Mouse (Mus musculus): ENCODE results near the gene Coil. TPM values are rescaled to one million over a fixed set of nuclear protein-coding genes. Genes with fewer than 3 reads are reported as not detected.

The Coil gene
- polyA plus RNA-seq, 1 experiment = 3.1 TPM

DNA sequence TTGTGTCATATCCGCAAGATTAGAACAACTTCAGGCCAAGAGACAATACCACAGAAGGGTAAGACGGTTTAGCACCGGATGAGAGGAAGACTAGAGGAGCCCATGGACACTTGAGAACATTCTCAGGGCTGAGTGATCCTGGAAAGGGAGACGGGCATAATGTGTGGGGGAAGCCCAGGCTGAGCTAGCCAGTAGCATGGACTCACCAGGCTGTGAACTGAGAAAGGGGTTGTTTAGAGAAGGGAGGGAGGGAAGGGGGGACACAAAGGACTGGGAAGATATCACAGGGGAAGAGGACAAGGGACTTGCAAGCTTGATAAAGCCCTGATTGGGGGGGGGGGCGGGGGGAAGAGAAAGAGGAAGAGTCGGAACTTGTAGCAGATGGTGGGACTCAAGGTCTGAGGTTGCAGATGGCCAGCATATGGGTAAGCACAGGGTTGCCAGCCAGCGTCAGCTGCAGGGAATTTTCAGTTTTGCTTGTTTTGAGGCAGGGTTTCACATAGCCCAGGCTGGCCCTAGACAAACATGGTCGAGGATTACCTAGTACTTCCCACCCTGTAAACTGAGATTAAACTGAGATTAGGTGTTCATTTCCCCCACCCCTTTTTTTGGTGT, 24.0 kb upstream of the Coil start:
- TF ChIP-seq SRF (IDR thresholded peaks at IDR 0.05; ENCODE audit: control insufficient read depth, insufficient read length, low read depth) = no peak
- TF ChIP-seq MYOD1 (IDR thresholded peaks at IDR 0.05; ENCODE audit: control insufficient read depth in 1 of 3, insufficient read length in 2 of 3, low read depth in 2 of 3) = no peak
- no peak for TF ChIP-seq MAX (IDR thresholded peaks at IDR 0.05; ENCODE audit: low read depth)
- TF ChIP-seq REST (IDR thresholded peaks at IDR 0.05; ENCODE audit: insufficient read depth, insufficient read length) = no peak
- TF ChIP-seq POLR2AphosphoS2 (IDR thresholded peaks at IDR 0.05; ENCODE audit: insufficient read length, low read depth) = no peak
- TF ChIP-seq USF1 (IDR thresholded peaks at IDR 0.05; ENCODE audit: low read depth) = no peak
- no peak for TF ChIP-seq CEBPB (IDR thresholded peaks at IDR 0.05; ENCODE audit: insufficient read depth, poor library complexity, severe bottlenecking)
- TF ChIP-seq E2F4 (IDR thresholded peaks at IDR 0.05; ENCODE audit: insufficient read depth) = no peak
- no peak for TF ChIP-seq MYOG (IDR thresholded peaks at IDR 0.05; ENCODE audit: control insufficient read depth in 1 of 3, insufficient read depth in 1 of 3, insufficient read length in 2 of 3, low read depth in 2 of 3)
- TF ChIP-seq TCF3 (IDR thresholded peaks at IDR 0.05; ENCODE audit: insufficient read length, low read depth) = no peak
- no peak for TF ChIP-seq TCF12 (IDR thresholded peaks at IDR 0.05; ENCODE audit: insufficient read depth, poor library complexity, severe bottlenecking)
- TF ChIP-seq POLR2A (IDR thresholded peaks at IDR 0.05; ENCODE audit: insufficient read length, low read depth) = no peak
- no peaks in the 10 kb centered on the region for H3K27me3 ChIP-seq (ENCODE audit: control insufficient read depth, insufficient read depth, insufficient read length)
- no peak overlapping the region for H3ac ChIP-seq (ENCODE audit: control insufficient read depth, insufficient read length)
- H3K36me3 ChIP-seq (ENCODE audit: control insufficient read depth, insufficient read depth) = peaks cover 16% of the 10 kb centered on the region
- no peak overlapping the region for H3K4me3 ChIP-seq
- H3K79me2 ChIP-seq (ENCODE audit: control insufficient read depth, insufficient read depth) = peaks cover 12% of the 10 kb centered on the region
- H3K4me2 ChIP-seq (ENCODE audit: low read depth) = no peak overlapping the region

DNA sequence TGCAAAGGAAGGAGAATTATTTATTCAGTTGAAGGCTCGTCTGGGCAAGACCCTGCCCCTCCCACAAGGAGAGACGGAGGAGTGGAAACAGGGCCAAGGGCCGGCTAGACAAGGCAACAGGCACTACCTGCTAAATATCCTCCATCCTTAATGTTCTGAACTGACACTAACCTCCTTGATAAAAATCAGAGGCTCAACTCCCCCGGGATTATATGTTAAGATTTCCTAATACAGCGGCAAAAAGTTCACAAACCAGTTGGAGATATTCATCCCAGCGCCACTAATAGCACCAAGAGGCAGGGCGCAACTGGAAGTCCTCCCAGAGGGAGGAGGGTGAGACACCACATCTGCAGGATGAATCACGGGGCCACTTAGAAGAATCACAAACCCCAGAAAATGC, 21.2 kb upstream of the Coil start:
- Histone ChIP-seq H3K4me2 (ENCODE audit: low read depth) (no peak overlapping the region), H3K79me2 (ENCODE audit: control insufficient read depth, insufficient read depth) (peaks cover 35% of the 10 kb centered on the region), H3K36me3 (ENCODE audit: control insufficient read depth, insufficient read depth) (peaks cover 14% of the 10 kb centered on the region), H3K27me3 (ENCODE audit: control insufficient read depth, insufficient read depth, insufficient read length) (no peaks in the 10 kb centered on the region), H3K4me3 (no peak overlapping the region), H3ac (ENCODE audit: control insufficient read depth, insufficient read length) (no peak overlapping the region)
- no peak for TF ChIP-seq REST (IDR thresholded peaks at IDR 0.05; ENCODE audit: insufficient read depth, insufficient read length)
- TF ChIP-seq SRF (IDR thresholded peaks at IDR 0.05; ENCODE audit: control insufficient read depth, insufficient read length, low read depth) = no peak
- TF ChIP-seq TCF12 (IDR thresholded peaks at IDR 0.05; ENCODE audit: insufficient read depth, poor library complexity, severe bottlenecking) = no peak
- no peak for TF ChIP-seq MAX (IDR thresholded peaks at IDR 0.05; ENCODE audit: low read depth)
- TF ChIP-seq CEBPB (IDR thresholded peaks at IDR 0.05; ENCODE audit: insufficient read depth, poor library complexity, severe bottlenecking) = no peak
- no peak for TF ChIP-seq USF1 (IDR thresholded peaks at IDR 0.05; ENCODE audit: low read depth)
- TF ChIP-seq TCF3 (IDR thresholded peaks at IDR 0.05; ENCODE audit: insufficient read length, low read depth) = no peak
- TF ChIP-seq POLR2AphosphoS2 (IDR thresholded peaks at IDR 0.05; ENCODE audit: insufficient read length, low read depth) = no peak
- TF ChIP-seq MYOG (IDR thresholded peaks at IDR 0.05; ENCODE audit: control insufficient read depth in 1 of 3, insufficient read depth in 1 of 3, insufficient read length in 2 of 3, low read depth in 2 of 3) = no peak
- TF ChIP-seq MYOD1 (IDR thresholded peaks at IDR 0.05; ENCODE audit: control insufficient read depth in 1 of 3, insufficient read length in 2 of 3, low read depth in 2 of 3) = no peak
- TF ChIP-seq E2F4 (IDR thresholded peaks at IDR 0.05; ENCODE audit: insufficient read depth) = no peak
- no peak for TF ChIP-seq POLR2A (IDR thresholded peaks at IDR 0.05; ENCODE audit: insufficient read length, low read depth)

DNA sequence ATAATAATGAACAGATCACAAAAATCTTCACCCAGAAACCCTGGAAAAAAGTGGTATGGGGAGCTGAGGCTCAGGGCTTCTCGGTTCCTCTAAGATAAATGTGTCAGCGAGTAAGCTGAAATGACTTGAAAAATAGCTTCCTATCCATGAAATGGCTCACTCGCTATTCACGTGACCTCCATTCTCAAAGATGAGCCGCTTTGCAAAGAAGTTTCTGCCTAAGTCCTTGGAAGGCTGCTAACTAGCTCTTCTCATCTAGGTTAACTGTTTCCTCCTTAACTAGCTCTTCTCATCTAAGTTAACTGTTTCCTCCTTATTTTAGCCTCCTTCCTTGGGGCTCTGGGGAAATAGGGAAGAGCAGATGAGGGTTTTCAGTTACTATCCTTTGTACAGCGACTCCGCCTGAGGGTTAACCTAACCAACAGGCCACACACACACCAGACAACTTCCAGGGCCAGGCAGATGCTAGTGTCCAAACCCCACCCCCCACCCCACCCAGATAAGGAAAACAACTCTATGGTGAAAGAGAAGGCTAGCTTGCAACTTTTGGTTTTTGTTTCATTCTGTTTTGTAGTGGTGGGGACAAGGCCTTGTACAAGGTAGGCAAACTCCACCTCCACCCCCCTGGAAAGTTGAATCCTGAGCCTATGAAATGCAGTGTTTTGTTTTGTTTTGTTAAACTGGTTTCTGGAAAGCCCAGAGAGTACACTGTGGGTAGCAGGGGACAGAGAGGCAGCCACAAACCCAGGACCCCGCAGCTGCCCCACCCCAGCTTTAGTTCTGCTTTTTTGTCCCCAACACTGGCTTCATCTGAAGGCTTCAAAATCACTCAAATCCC, 20.0 kb upstream of the Coil start:
- TF ChIP-seq USF1 (IDR thresholded peaks at IDR 0.05; ENCODE audit: low read depth) (no peak), POLR2A (IDR thresholded peaks at IDR 0.05; ENCODE audit: insufficient read length, low read depth) (no peak), TCF3 (IDR thresholded peaks at IDR 0.05; ENCODE audit: insufficient read length, low read depth) (no peak), MYOG (IDR thresholded peaks at IDR 0.05; ENCODE audit: control insufficient read depth in 1 of 3, insufficient read depth in 1 of 3, insufficient read length in 2 of 3, low read depth in 2 of 3) (no peak), REST (IDR thresholded peaks at IDR 0.05; ENCODE audit: insufficient read depth, insufficient read length) (no peak), POLR2AphosphoS2 (IDR thresholded peaks at IDR 0.05; ENCODE audit: insufficient read length, low read depth) (no peak)
- H3K36me3 ChIP-seq (ENCODE audit: control insufficient read depth, insufficient read depth) = peaks cover 9% of the 10 kb centered on the region
- no peak overlapping the region for H3K4me3 ChIP-seq
- no peak overlapping the region for H3ac ChIP-seq (ENCODE audit: control insufficient read depth, insufficient read length)
- H3K79me2 ChIP-seq (ENCODE audit: control insufficient read depth, insufficient read depth) = peaks cover 46% of the 10 kb centered on the region
- no peak overlapping the region for H3K4me2 ChIP-seq (ENCODE audit: low read depth)
- H3K27me3 ChIP-seq (ENCODE audit: control insufficient read depth, insufficient read depth, insufficient read length) = no peaks in the 10 kb centered on the region

DNA sequence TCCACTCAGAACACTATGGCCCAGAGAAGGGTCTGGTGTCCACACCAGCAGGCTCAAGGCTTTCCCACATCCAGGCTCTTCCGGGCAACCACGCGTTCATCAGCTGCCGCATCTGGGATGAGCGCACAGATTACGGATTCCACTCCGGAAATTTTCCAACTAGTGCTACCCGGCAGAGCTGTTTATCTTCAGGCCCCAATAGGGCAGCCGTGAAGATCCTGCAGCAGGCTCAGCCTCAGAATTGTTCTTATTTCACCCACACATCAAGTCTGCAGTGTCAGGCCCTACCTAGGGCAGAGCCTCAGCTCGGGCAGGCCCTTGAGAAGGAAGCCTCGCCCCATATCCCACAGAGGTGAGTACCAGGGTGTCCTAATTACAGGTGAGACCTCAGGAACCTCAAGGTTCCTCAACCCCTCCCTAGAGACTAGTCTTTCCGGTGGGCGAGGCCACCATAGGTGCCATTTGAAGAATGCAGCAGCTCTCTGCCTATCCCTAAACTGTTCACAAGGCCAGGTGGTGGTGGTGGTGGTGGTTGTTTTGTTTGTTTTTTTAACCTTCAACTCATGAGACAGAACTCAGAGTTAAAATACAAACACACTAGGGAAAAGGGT, 19.3 kb upstream of the Coil start:
- H3K4me3 ChIP-seq = no peak overlapping the region
- peaks cover 47% of the 10 kb centered on the region for H3K79me2 ChIP-seq (ENCODE audit: control insufficient read depth, insufficient read depth)
- TF ChIP-seq TCF3 (IDR thresholded peaks at IDR 0.05; ENCODE audit: insufficient read length, low read depth) (no peak), MAX (IDR thresholded peaks at IDR 0.05; ENCODE audit: low read depth) (no peak), USF1 (IDR thresholded peaks at IDR 0.05; ENCODE audit: low read depth) (no peak), POLR2AphosphoS2 (IDR thresholded peaks at IDR 0.05; ENCODE audit: insufficient read length, low read depth) (no peak), E2F4 (IDR thresholded peaks at IDR 0.05; ENCODE audit: insufficient read depth) (no peak), CEBPB (IDR thresholded peaks at IDR 0.05; ENCODE audit: insufficient read depth, poor library complexity, severe bottlenecking) (no peak), SRF (IDR thresholded peaks at IDR 0.05; ENCODE audit: control insufficient read depth, insufficient read length, low read depth) (no peak), TCF12 (IDR thresholded peaks at IDR 0.05; ENCODE audit: insufficient read depth, poor library complexity, severe bottlenecking) (no peak), MYOD1 (IDR thresholded peaks at IDR 0.05; ENCODE audit: control insufficient read depth in 1 of 3, insufficient read length in 2 of 3, low read depth in 2 of 3) (no peak), MYOG (IDR thresholded peaks at IDR 0.05; ENCODE audit: control insufficient read depth in 1 of 3, insufficient read depth in 1 of 3, insufficient read length in 2 of 3, low read depth in 2 of 3) (no peak), REST (IDR thresholded peaks at IDR 0.05; ENCODE audit: insufficient read depth, insufficient read length) (no peak), POLR2A (IDR thresholded peaks at IDR 0.05; ENCODE audit: insufficient read length, low read depth) (no peak)
- peaks cover 9% of the 10 kb centered on the region for H3K36me3 ChIP-seq (ENCODE audit: control insufficient read depth, insufficient read depth)
- H3K27me3 ChIP-seq (ENCODE audit: control insufficient read depth, insufficient read depth, insufficient read length) = no peaks in the 10 kb centered on the region
- no peak overlapping the region for H3K4me2 ChIP-seq (ENCODE audit: low read depth)
- H3ac ChIP-seq (ENCODE audit: control insufficient read depth, insufficient read length) = no peak overlapping the region
